Mouse (Mus musculus) myocyte (in vitro differentiated cells): ENCODE data around the gene Srarp. TPM values are rescaled to one million over a fixed set of nuclear protein-coding genes. Genes with fewer than 3 reads are reported as not detected.

Experiments used
- H3K27me3 ChIP-seq: one replicate; pipeline ENCODE4 v1.6.1; 2011; ENCODE audit not compliant: control insufficient read depth, insufficient read depth, insufficient read length
- H3K36me3 ChIP-seq: one replicate; pipeline ENCODE4 v1.6.1; 2011; ENCODE audit not compliant: control insufficient read depth, insufficient read depth
- H3K4me2 ChIP-seq: one replicate; pipeline ENCODE4 v1.6.1; 2011; ENCODE audit warnings: low read depth, control low read depth
- H3K4me3 ChIP-seq: one replicate; pipeline ENCODE4 v1.5.1; 2011; ENCODE audit warnings: mild to moderate bottlenecking, control low read depth, moderate library complexity
- H3K79me2 ChIP-seq: one replicate; pipeline ENCODE4 v1.6.1; 2011; ENCODE audit not compliant: control insufficient read depth, insufficient read depth
- H3ac ChIP-seq: one replicate; pipeline ENCODE4 v1.6.1; 2011; ENCODE audit not compliant: control insufficient read depth, insufficient read length
- CEBPB ChIP-seq: IDR thresholded peaks from 2 replicates; pipeline ENCODE4 v1.6.1; 2011; ENCODE audit warnings: mild to moderate bottlenecking, moderate library complexity; ENCODE audit not compliant: poor library complexity, insufficient read depth, severe bottlenecking
- E2F4 ChIP-seq: IDR thresholded peaks from one replicate; pipeline ENCODE4 v1.6.1; 2011; ENCODE audit warnings: mild to moderate bottlenecking, control low read depth, moderate library complexity; ENCODE audit not compliant: insufficient read depth
- MAX ChIP-seq: IDR thresholded peaks from one replicate; pipeline ENCODE4 v1.6.1; 2011; ENCODE audit warnings: low read depth, mild to moderate bottlenecking, control low read depth
- MYOD1 ChIP-seq, 3 experiments: IDR thresholded peaks; one replicate each; pipeline ENCODE4 v1.6.1; 2011; ENCODE audit warnings: control low read depth in 2 of 3, low read depth in 2 of 3, mild to moderate bottlenecking in 2 of 3, moderate library complexity in 1 of 3; ENCODE audit not compliant: insufficient read length in 2 of 3, control insufficient read depth in 1 of 3
- MYOG ChIP-seq, 3 experiments: IDR thresholded peaks; one replicate each; pipeline ENCODE4 v1.6.1; 2011; ENCODE audit warnings: control low read depth in 2 of 3, low read depth in 2 of 3, mild to moderate bottlenecking in 2 of 3; ENCODE audit not compliant: insufficient read length in 2 of 3, control insufficient read depth in 1 of 3, insufficient read depth in 1 of 3
- POLR2A ChIP-seq: IDR thresholded peaks from one replicate; pipeline ENCODE4 v1.6.1; 2011; ENCODE audit warnings: low read depth, mild to moderate bottlenecking, control low read depth, moderate library complexity; ENCODE audit not compliant: insufficient read length
- POLR2AphosphoS2 ChIP-seq: IDR thresholded peaks from one replicate; pipeline ENCODE4 v1.6.1; 2011; ENCODE audit warnings: low read depth, control low read depth; ENCODE audit not compliant: insufficient read length
- REST ChIP-seq: IDR thresholded peaks from one replicate; pipeline ENCODE4 v1.6.1; 2011; ENCODE audit warnings: mild to moderate bottlenecking, control low read depth, moderate library complexity; ENCODE audit not compliant: insufficient read depth, insufficient read length
- SRF ChIP-seq: IDR thresholded peaks from one replicate; pipeline ENCODE4 v1.6.1; 2011; ENCODE audit warnings: low read depth; ENCODE audit not compliant: control insufficient read depth, insufficient read length
- TCF12 ChIP-seq: IDR thresholded peaks from one replicate; pipeline ENCODE4 v1.6.1; 2011; ENCODE audit warnings: mild to moderate bottlenecking, control low read depth; ENCODE audit not compliant: poor library complexity, insufficient read depth, severe bottlenecking
- TCF3 ChIP-seq: IDR thresholded peaks from one replicate; pipeline ENCODE4 v1.6.1; 2011; ENCODE audit warnings: low read depth, control low read depth; ENCODE audit not compliant: insufficient read length
- USF1 ChIP-seq: IDR thresholded peaks from one replicate; pipeline ENCODE4 v1.6.1; 2011; ENCODE audit warnings: low read depth, mild to moderate bottlenecking, control low read depth, moderate library complexity
- polyA plus RNA-seq: library from polyadenylated mRNA; unstranded; fragments of >200 nt; fragmentation: generic; extraction: Trizol; gene quantifications from one replicate; pipeline ENCODE4 v1.2.1, GENCODE M21; 2012; ENCODE audit warnings: missing spikeins

Gene Srarp
- polyA plus RNA-seq, 1 experiment: not detected

DNA sequence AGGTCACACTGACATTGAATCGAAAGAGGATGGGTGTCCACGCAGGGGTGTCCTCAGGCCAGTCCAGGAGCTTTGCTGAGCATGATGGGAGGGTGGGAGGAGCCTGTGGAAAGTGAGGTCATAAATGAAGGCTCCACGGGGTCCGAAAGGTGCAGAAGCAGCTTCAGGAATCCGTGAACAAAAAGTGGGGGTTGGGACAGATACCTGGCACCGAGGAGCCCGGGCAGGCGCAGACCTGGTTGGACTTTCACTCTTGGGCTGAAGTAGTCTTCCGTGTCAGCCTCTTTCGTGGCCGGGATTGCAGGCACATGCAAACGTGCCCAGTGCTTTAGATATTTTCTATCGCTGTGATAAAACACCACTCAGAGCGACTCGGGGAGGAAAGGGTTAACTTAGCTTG lies 35.7 kb downstream of the Srarp start:
- Histone ChIP-seq H3K27me3 (peaks cover 8% of the 10 kb centered on the region), H3K79me2 (no peaks in the 10 kb centered on the region), H3K4me3 (no peak overlapping the region), H3K36me3 (no peaks in the 10 kb centered on the region), H3ac (no peak overlapping the region), H3K4me2 (no peak overlapping the region)
- TF ChIP-seq E2F4 (no peak), MYOD1 (IDR thresholded peaks at IDR 0.05; ENCODE audit: control insufficient read depth in 1 of 3, insufficient read length in 2 of 3, low read depth in 2 of 3) (no peak), POLR2AphosphoS2 (no peak)

GRCm38 (mm10) chr4:141398545-141398944 lies 37.4 kb downstream of the Srarp start, which contains the start of gene Clcnka:
TSS of gene Clcnka (minus strand) at chr4:141398724.
- Histone ChIP-seq H3K79me2 (no peaks in the 10 kb centered on the region), H3K4me3 (no peak within 1 kb of the TSS), H3K36me3 (no peaks in the 10 kb centered on the region), H3ac (no peak within 1 kb of the TSS), H3K27me3 (peaks cover 8% of the 10 kb centered on the region), H3K4me2 (no peak within 1 kb of the TSS)
- TF ChIP-seq E2F4 (no peak), MAX (no peak), CEBPB (no peak), POLR2AphosphoS2 (no peak), TCF3 (no peak), SRF (no peak), POLR2A (no peak), MYOD1 (IDR thresholded peaks at IDR 0.05; ENCODE audit: control insufficient read depth in 1 of 3, insufficient read length in 2 of 3, low read depth in 2 of 3) (peak in 1 of 3 experiments; percentile 68), USF1 (no peak), REST (no peak), MYOG (IDR thresholded peaks at IDR 0.05; ENCODE audit: control insufficient read depth in 1 of 3, insufficient read depth in 1 of 3, insufficient read length in 2 of 3, low read depth in 2 of 3) (peak in 1 of 3 experiments; percentile 60), TCF12 (no peak)

DNA sequence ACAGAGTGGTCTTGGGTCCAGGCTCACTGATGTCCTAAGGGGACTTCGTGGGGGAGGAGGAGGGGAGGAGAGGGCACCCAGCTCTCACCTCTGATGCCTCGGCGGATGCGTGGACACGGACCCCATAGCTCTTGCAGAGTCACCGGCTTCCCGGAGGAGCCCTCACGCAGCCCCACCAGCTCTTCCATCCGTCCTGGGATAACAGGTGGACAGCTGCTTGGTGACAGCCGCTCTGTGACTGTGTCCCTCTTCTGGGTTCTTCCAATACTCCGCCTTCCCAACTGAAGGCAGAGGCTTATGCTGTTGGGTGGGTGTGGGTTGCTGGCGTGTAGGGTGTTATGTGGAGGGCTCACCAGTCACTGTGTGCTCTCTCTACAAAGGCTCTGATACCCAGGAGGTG lies 38.0 kb downstream of the Srarp start:
- no peaks in the 10 kb centered on the region for H3K79me2 ChIP-seq
- H3K36me3 ChIP-seq: no peaks in the 10 kb centered on the region
- no peak overlapping the region for H3K4me3 ChIP-seq
- H3K27me3 ChIP-seq: peaks cover 8% of the 10 kb centered on the region
- no peak overlapping the region for H3ac ChIP-seq
- no peak overlapping the region for H3K4me2 ChIP-seq
- TF ChIP-seq MYOG (IDR thresholded peaks at IDR 0.05; ENCODE audit: control insufficient read depth in 1 of 3, insufficient read depth in 1 of 3, insufficient read length in 2 of 3, low read depth in 2 of 3) (peak in 1 of 3 experiments; percentile 66), SRF (no peak), MYOD1 (IDR thresholded peaks at IDR 0.05; ENCODE audit: control insufficient read depth in 1 of 3, insufficient read length in 2 of 3, low read depth in 2 of 3) (peak in 2 of 3 experiments; percentile 40 to 61)

DNA sequence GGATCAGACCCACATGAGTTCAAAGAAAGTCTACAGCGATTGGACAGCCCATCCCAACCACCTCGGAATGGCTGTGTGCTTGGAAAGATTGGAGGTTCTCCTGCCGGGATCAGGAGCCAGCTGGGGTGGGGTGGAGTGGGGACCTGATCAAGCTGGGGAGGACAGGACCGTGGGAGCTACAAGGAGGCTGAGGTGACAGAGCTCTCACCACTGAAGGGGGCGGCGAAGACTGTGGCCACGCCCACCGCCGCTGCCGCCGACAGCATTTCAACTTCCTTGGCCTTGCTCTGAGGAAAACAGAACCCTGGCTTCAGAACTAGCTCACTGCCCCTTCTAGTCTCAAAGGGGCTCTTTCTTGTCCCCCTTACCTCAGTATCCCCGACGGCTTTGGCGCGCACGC lies 41.2 kb downstream of the Srarp start:
- peaks cover 8% of the 10 kb centered on the region for H3K27me3 ChIP-seq
- H3ac ChIP-seq: no peak overlapping the region
- H3K79me2 ChIP-seq: no peaks in the 10 kb centered on the region
- no peak overlapping the region for H3K4me2 ChIP-seq
- TF ChIP-seq E2F4 (no peak), MAX (no peak), CEBPB (no peak), POLR2A (no peak), TCF12 (no peak), USF1 (no peak), REST (no peak), TCF3 (no peak), MYOD1 (IDR thresholded peaks at IDR 0.05; ENCODE audit: control insufficient read depth in 1 of 3, insufficient read length in 2 of 3, low read depth in 2 of 3) (no peak), SRF (no peak), POLR2AphosphoS2 (no peak), MYOG (IDR thresholded peaks at IDR 0.05; ENCODE audit: control insufficient read depth in 1 of 3, insufficient read depth in 1 of 3, insufficient read length in 2 of 3, low read depth in 2 of 3) (no peak)
- no peak overlapping the region for H3K4me3 ChIP-seq
- H3K36me3 ChIP-seq: no peaks in the 10 kb centered on the region

DNA sequence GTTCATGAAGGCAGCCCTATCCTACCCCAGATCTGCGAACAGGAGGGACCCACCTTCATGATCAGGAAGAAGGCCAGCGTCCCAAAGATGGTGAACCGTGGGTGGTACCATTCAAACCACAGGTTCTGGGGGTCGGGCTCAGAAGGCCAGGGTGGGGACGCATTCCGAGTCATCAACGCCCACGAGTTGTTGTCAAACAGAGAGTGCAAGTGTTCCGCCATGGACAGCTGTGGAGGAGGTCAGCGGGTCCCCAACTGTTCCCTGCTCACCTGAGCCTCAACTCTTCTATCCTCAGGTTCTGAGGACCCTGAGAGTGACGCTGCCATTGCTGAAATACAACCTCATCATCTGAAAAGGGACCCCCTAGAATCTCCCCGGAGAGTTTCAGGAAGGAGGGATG lies 44.6 kb downstream of the Srarp start:
- H3K36me3 ChIP-seq: no peaks in the 10 kb centered on the region
- H3K27me3 ChIP-seq: no peaks in the 10 kb centered on the region
- H3ac ChIP-seq: no peak overlapping the region
- no peak overlapping the region for H3K4me2 ChIP-seq
- H3K79me2 ChIP-seq: no peaks in the 10 kb centered on the region
- TF ChIP-seq CEBPB (no peak), MYOG (IDR thresholded peaks at IDR 0.05; ENCODE audit: control insufficient read depth in 1 of 3, insufficient read depth in 1 of 3, insufficient read length in 2 of 3, low read depth in 2 of 3) (peak in 2 of 3 experiments; percentile 8 to 64), POLR2AphosphoS2 (no peak), REST (no peak), MYOD1 (IDR thresholded peaks at IDR 0.05; ENCODE audit: control insufficient read depth in 1 of 3, insufficient read length in 2 of 3, low read depth in 2 of 3) (peak in 1 of 3 experiments; percentile 60), USF1 (no peak)
- H3K4me3 ChIP-seq: no peak overlapping the region
